Mouse (Mus musculus) limb, embryonic 11.5 days (tissue): ENCODE data around the gene 1810055G02Rik. TPM values are rescaled to one million over a fixed set of nuclear protein-coding genes. Genes with fewer than 3 reads are reported as not detected.

Experiments
- ATAC-seq: fragments of 200-750 bp; cut with Nextera tagmentation; 2 replicates; pipeline ENCODE4 v1.8.0; 2017; ENCODE audit warnings: low read depth; ENCODE audit not compliant: insufficient number of reproducible peaks, low FRiP score, low TSS enrichment
- DNase-seq: peaks from one replicate; pipeline ENCODE4 v3.0.0-alpha.2; 2015; ENCODE audit warnings: low spot score
- H3K27ac ChIP-seq: fragments of 300-500 bp; sonication (generic); replicated peaks from 2 replicates; pipeline ENCODE4 v1.5.1; 2014; ENCODE audit warnings: low read depth, mild to moderate bottlenecking, low read length
- H3K27me3 ChIP-seq: fragments of 300-500 bp; sonication (generic); 2 replicates; pipeline ENCODE4 v1.6.1; 2014; ENCODE audit warnings: mild to moderate bottlenecking, low read length, mixed read lengths; ENCODE audit not compliant: control insufficient read depth, insufficient read depth
- H3K36me3 ChIP-seq: fragments of 300-500 bp; sonication (generic); 2 replicates; pipeline ENCODE4 v1.6.1; 2014; ENCODE audit warnings: mild to moderate bottlenecking, low read length, moderate library complexity, mixed read lengths; ENCODE audit not compliant: control insufficient read depth, insufficient read depth
- H3K4me1 ChIP-seq: fragments of 300-500 bp; sonication (generic); 2 replicates; pipeline ENCODE4 v1.6.1; 2014; ENCODE audit warnings: low read length, mixed read lengths; ENCODE audit not compliant: control insufficient read depth, insufficient read depth
- H3K4me2 ChIP-seq: fragments of 300-500 bp; sonication (generic); 2 replicates; pipeline ENCODE4 v1.6.1; 2014; ENCODE audit warnings: low read depth, mild to moderate bottlenecking, moderate library complexity; ENCODE audit not compliant: severe bottlenecking
- H3K4me3 ChIP-seq: fragments of 300-500 bp; sonication (generic); 2 replicates; pipeline ENCODE4 v1.5.1; 2014; ENCODE audit warnings: low read depth, low read length
- H3K9ac ChIP-seq: fragments of 300-500 bp; sonication (generic); 2 replicates; pipeline ENCODE4 v1.6.1; 2014; ENCODE audit warnings: mild to moderate bottlenecking, low read length
- H3K9me3 ChIP-seq: fragments of 300-500 bp; sonication (generic); 2 replicates; pipeline ENCODE4 v1.6.1; 2016; ENCODE audit warnings: low read length; ENCODE audit not compliant: control insufficient read depth
- WGBS: fragments of 180-500 bp; shearing (Covaris S2); extraction: QIAGEN DNeasy Blood & Tissue Kit; methylation state at CpG from one replicate; pipeline ENCODE4 v1.1.7; 2014; 5-methylcytosine and 5-hydroxymethylcytosine counted together
- polyA plus RNA-seq: library from polyadenylated mRNA; unstranded; fragments of >200 nt; fragmentation: Nextera tagmentation; extraction: Ambion mirVana; gene quantifications from 2 replicates; pipeline ENCODE4 v1.2.1, GENCODE M21; 2014

Gene 1810055G02Rik
- polyA plus RNA-seq, 1 experiment from 2014 or later: 38.3 TPM

- no peak overlapping the region for H3K9ac ChIP-seq
- DNase-seq (no peak), ATAC-seq (no peak)
- H3K27ac ChIP-seq: no peak overlapping the region
- H3K4me1 ChIP-seq: peaks cover 11% of the 10 kb centered on the region; the same call in 1 of the 2 replicates
- 74% methylated on average over 8 of the region's 8 CpGs for WGBS
- no peak overlapping the region for H3K4me2 ChIP-seq
- peaks cover 8% of the 10 kb centered on the region; the same call in 1 of the 2 replicates for H3K36me3 ChIP-seq
- H3K27me3 ChIP-seq: no peaks in the 10 kb centered on the region
- 0 out of 2 replicates have a peak, but pooled peaks cover 3% of the 10 kb centered on the region for H3K9me3 ChIP-seq
- no peak overlapping the region for H3K4me3 ChIP-seq
Observed at GRCm38 (mm10) chr19:3674122-3674855, 33.8 kb upstream of the 1810055G02Rik start.

- Histone ChIP-seq H3K36me3 (no peaks in the 10 kb centered on the region), H3K27ac (no peak overlapping the region), H3K9ac (no peak overlapping the region), H3K4me1 (peaks cover 19% of the 10 kb centered on the region), H3K9me3 (no peaks in the 10 kb centered on the region), H3K4me3 (no peak overlapping the region), H3K27me3 (no peaks in the 10 kb centered on the region), H3K4me2 (no peak overlapping the region)
- 84% methylated on average over 7 of the region's 7 CpGs for WGBS
- ATAC-seq (no peak), DNase-seq (no peak)
Observed at GRCm38 (mm10) chr19:3680732-3681131, 27.4 kb upstream of the 1810055G02Rik start.

GRCm38 (mm10) chr19:3681310-3681934 lies 26.7 kb upstream of the 1810055G02Rik start:
- Histone ChIP-seq H3K4me3 (no peak overlapping the region), H3K4me1 (peaks cover 19% of the 10 kb centered on the region), H3K4me2 (no peak overlapping the region), H3K9me3 (no peaks in the 10 kb centered on the region), H3K36me3 (no peaks in the 10 kb centered on the region; the same call in 1 of the 2 replicates), H3K27me3 (no peaks in the 10 kb centered on the region), H3K27ac (no peak overlapping the region), H3K9ac (no peak overlapping the region)
- DNase-seq: no peak
- no peak for ATAC-seq
- 62% methylated on average over 13 of the region's 13 CpGs for WGBS

- Histone ChIP-seq H3K36me3 (no peaks in the 10 kb centered on the region; the same call in 1 of the 2 replicates), H3K4me3 (peak overlapping the region; percentile 98), H3K27me3 (no peaks in the 10 kb centered on the region), H3K4me1 (peaks cover 33% of the 10 kb centered on the region), H3K27ac (peak overlapping the region; percentile 91), H3K9me3 (no peaks in the 10 kb centered on the region), H3K9ac (no peak overlapping the region), H3K4me2 (peak overlapping the region; percentile 98)
- DNase-seq (peak; percentile 56), ATAC-seq (no peak)
- WGBS: 9% methylated on average over 1 of the region's 1 CpGs
Observed at GRCm38 (mm10) chr19:3684414-3684813, 23.7 kb upstream of the 1810055G02Rik start.

- Histone ChIP-seq H3K4me2 (peak overlapping the region; percentile 98), H3K27ac (peak overlapping the region; percentile 91), H3K9me3 (no peaks in the 10 kb centered on the region), H3K36me3 (no peaks in the 10 kb centered on the region; the same call in 1 of the 2 replicates), H3K4me3 (peak overlapping the region; percentile 98), H3K4me1 (peaks cover 33% of the 10 kb centered on the region), H3K9ac (peak overlapping the region; percentile 97), H3K27me3 (no peaks in the 10 kb centered on the region)
- WGBS: 3% methylated on average over 11 of the region's 11 CpGs
- ATAC-seq: no peak
- DNase-seq: peak; percentile 66
Observed at GRCm38 (mm10) chr19:3684957-3685580, 23.0 kb upstream of the 1810055G02Rik start.

GRCm38 (mm10) chr19:3685611-3686214 lies 22.4 kb upstream of the 1810055G02Rik start:
- Histone ChIP-seq H3K4me3 (peak overlapping the region; percentile 98), H3K9ac (peak overlapping the region; percentile 97), H3K36me3 (no peaks in the 10 kb centered on the region; the same call in 1 of the 2 replicates), H3K27ac (peak overlapping the region; percentile 91), H3K9me3 (no peaks in the 10 kb centered on the region), H3K4me2 (peak overlapping the region; percentile 98), H3K27me3 (no peaks in the 10 kb centered on the region), H3K4me1 (peaks cover 33% of the 10 kb centered on the region)
- DNase-seq (no peak), ATAC-seq (no peak)
- WGBS: under 1% methylated on average over 41 of the region's 45 CpGs

- Histone ChIP-seq H3K27me3 (no peaks in the 10 kb centered on the region), H3K4me3 (peak within 1 kb of the TSS; percentile 98), H3K27ac (peak within 1 kb of the TSS; percentile 91), H3K36me3 (no peaks in the 10 kb centered on the region; the same call in 1 of the 2 replicates), H3K9me3 (no peaks in the 10 kb centered on the region), H3K4me2 (peak within 1 kb of the TSS; percentile 98), H3K9ac (peak within 1 kb of the TSS; percentile 97), H3K4me1 (peaks cover 29% of the 10 kb centered on the region)
- 2% methylated on average over 34 of the region's 83 CpGs for WGBS
- ATAC-seq (no peak), DNase-seq (peak; percentile 70)
Observed at GRCm38 (mm10) chr19:3686215-3686894, 21.7 kb upstream of the 1810055G02Rik start, which contains the start of gene Lrp5. Lrp5 (minus strand) TSS chr19:3686564.
